Mouse (Mus musculus) liver, embryonic 11.5 days (tissue): Measurements from ENCODE around the gene Olfr13. TPM values are rescaled to one million over a fixed set of nuclear protein-coding genes. Genes with fewer than 3 reads are reported as not detected.
"Not testable (repeated sequence)": the region's sequence is repeated elsewhere in the genome, so short reads cannot be mapped to it uniquely, and the experiment has no call there.

Experiments
- ATAC-seq: fragments of 200-750 bp; cut with Nextera tagmentation; replicated peaks from 2 replicates; pipeline ENCODE4 v1.8.0; 2017; ENCODE audit warnings: moderate number of reproducible peaks, mild to moderate bottlenecking, moderate TSS enrichment, moderate library complexity; ENCODE audit not compliant: low FRiP score
- DNase-seq: peaks from one replicate; pipeline ENCODE4 v3.0.0-alpha.2; 2017; ENCODE audit warnings: low spot score
- H3K27ac ChIP-seq: fragments of 300-500 bp; sonication (generic); 2 replicates; pipeline ENCODE4 v1.5.1; 2014; ENCODE audit warnings: mild to moderate bottlenecking, low read depth, low read length, control low read depth
- H3K27me3 ChIP-seq: fragments of 300-500 bp; sonication (generic); replicated peaks from 2 replicates; pipeline ENCODE4 v1.6.1; 2014; ENCODE audit warnings: low read length, mixed read lengths; ENCODE audit not compliant: control insufficient read depth, insufficient read depth
- H3K36me3 ChIP-seq: fragments of 300-500 bp; sonication (generic); 2 replicates; pipeline ENCODE4 v1.6.1; 2014; ENCODE audit warnings: mild to moderate bottlenecking, low read length, moderate library complexity, mixed read lengths; ENCODE audit not compliant: control insufficient read depth, insufficient read depth
- H3K4me1 ChIP-seq: fragments of 300-500 bp; sonication (generic); replicated peaks from 2 replicates; pipeline ENCODE4 v1.6.1; 2014; ENCODE audit warnings: low read length, mixed read lengths; ENCODE audit not compliant: control insufficient read depth, insufficient read depth
- H3K4me2 ChIP-seq: fragments of 300-500 bp; sonication (generic); 2 replicates; pipeline ENCODE4 v1.6.1; 2014; ENCODE audit warnings: mild to moderate bottlenecking, control low read depth, moderate library complexity
- H3K4me3 ChIP-seq: fragments of 300-500 bp; sonication (generic); 2 replicates; pipeline ENCODE4 v1.5.1; 2014; ENCODE audit warnings: low read depth, low read length, control low read depth
- H3K9ac ChIP-seq: fragments of 300-500 bp; sonication (generic); 2 replicates; pipeline ENCODE4 v1.6.1; 2014; ENCODE audit warnings: low read depth, low read length, control low read depth
- H3K9me3 ChIP-seq: fragments of 300-500 bp; sonication (generic); 2 replicates; pipeline ENCODE4 v1.6.1; 2016; ENCODE audit warnings: low read length, inconsistent platforms, mixed read lengths; ENCODE audit not compliant: control insufficient read depth
- WGBS: fragments of 180-500 bp; shearing (Covaris S2); extraction: QIAGEN DNeasy Blood & Tissue Kit; methylation state at CpG from one replicate; pipeline ENCODE4 v1.1.7; 2014; 5-methylcytosine and 5-hydroxymethylcytosine counted together
- polyA plus RNA-seq: library from polyadenylated mRNA; unstranded; fragments of >200 nt; fragmentation: Nextera tagmentation; extraction: Ambion mirVana; gene quantifications from 2 replicates; pipeline ENCODE4 v1.2.1, GENCODE M21; 2014

Olfr13 gene
- polyA plus RNA-seq, 1 experiment from 2014 or later = not detected

GRCm38 (mm10) chr6:43198094-43198493 is 26.2 kb downstream of the Olfr13 start:
- Histone ChIP-seq H3K9ac (no peak overlapping the region), H3K9me3 (no peaks in the 10 kb centered on the region), H3K4me1 (no peaks in the 10 kb centered on the region), H3K4me3 (no peak overlapping the region), H3K4me2 (no peak overlapping the region), H3K27me3 (no peaks in the 10 kb centered on the region), H3K36me3 (no peaks in the 10 kb centered on the region), H3K27ac (no peak overlapping the region)
- 60% methylated on average over 3 of the region's 3 CpGs for WGBS
- ATAC-seq = no peak
- no peak for DNase-seq

GRCm38 (mm10) chr6:43202786-43203185 is 30.8 kb downstream of the Olfr13 start:
- Histone ChIP-seq H3K9me3 (no peaks in the 10 kb centered on the region), H3K4me2 (no peak overlapping the region), H3K36me3 (no peaks in the 10 kb centered on the region), H3K4me3 (no peak overlapping the region), H3K27me3 (no peaks in the 10 kb centered on the region), H3K9ac (no peak overlapping the region), H3K4me1 (no peaks in the 10 kb centered on the region), H3K27ac (no peak overlapping the region)
- no peak for ATAC-seq
- DNase-seq = no peak

- H3K9me3 ChIP-seq = no peaks in the 10 kb centered on the region
- H3K27ac ChIP-seq = no peak overlapping the region
- no peak overlapping the region for H3K9ac ChIP-seq
- no peaks in the 10 kb centered on the region for H3K4me1 ChIP-seq
- no peaks in the 10 kb centered on the region for H3K36me3 ChIP-seq
- no peak overlapping the region for H3K4me3 ChIP-seq
- DNase-seq (no peak), ATAC-seq (no peak)
- no peaks in the 10 kb centered on the region for H3K27me3 ChIP-seq
- 48% methylated on average over 2 of the region's 2 CpGs for WGBS
- no peak overlapping the region for H3K4me2 ChIP-seq
Measured at GRCm38 (mm10) chr6:43205355-43205754, 33.4 kb downstream of the Olfr13 start.

DNA sequence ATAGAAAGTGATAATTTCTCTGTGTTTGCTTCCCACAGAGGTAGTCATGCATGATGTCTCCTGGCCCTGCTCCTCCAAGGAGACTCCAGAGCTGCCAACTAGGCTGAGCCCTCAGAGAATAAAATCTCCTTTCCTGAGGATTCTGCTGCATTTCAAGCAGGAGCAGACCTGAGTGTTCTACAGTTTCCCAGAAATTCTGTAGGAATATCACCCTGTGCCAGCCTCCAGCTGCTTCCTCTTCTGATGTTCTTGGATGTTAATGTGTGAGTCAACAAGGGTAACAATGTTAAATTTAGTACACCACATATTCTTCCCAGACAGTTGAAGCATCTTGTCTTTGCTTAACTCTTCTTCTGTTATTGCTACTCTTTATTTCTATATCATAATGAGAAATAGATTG is 40.9 kb downstream of the Olfr13 start, which contains the start of gene Olfr434:
Olfr434 (plus strand) TSS at position 149 of the 400 bp plus-strand sequence.
- H3K9me3 ChIP-seq, H3K27me3 ChIP-seq, H3K4me1 ChIP-seq, ATAC-seq, H3K27ac ChIP-seq, H3K36me3 ChIP-seq, H3K9ac ChIP-seq, H3K4me3 ChIP-seq, H3K4me2 ChIP-seq, DNase-seq: not testable (repeated sequence)

Other genes with a start within 250 kb of the Olfr13 start
- not detected in 2 replicates for gene Olfr444, start 223.1 kb upstream of the Olfr13 start, polyA plus RNA-seq
- gene Olfr441, start 65.8 kb upstream of the Olfr13 start, polyA plus RNA-seq = not detected in 2 replicates
- gene Olfr237-ps1, start 25.6 kb upstream of the Olfr13 start, polyA plus RNA-seq = not detected in 2 replicates
- not detected in 2 replicates for gene Olfr437, start 8.9 kb upstream of the Olfr13 start, polyA plus RNA-seq
- gene Olfr435, start 25.0 kb downstream of the Olfr13 start, polyA plus RNA-seq = not detected in 2 replicates
- gene Olfr434, start 40.9 kb downstream of the Olfr13 start, polyA plus RNA-seq = not detected in 2 replicates
- gene Olfr47, start 59.4 kb downstream of the Olfr13 start, polyA plus RNA-seq = not detected in 2 replicates
- gene Arhgef5, start 93.4 kb downstream of the Olfr13 start, polyA plus RNA-seq = 3.1 and 3.8 TPM in 2 replicates
- not detected in 2 replicates for gene Nobox, start 137.4 kb downstream of the Olfr13 start, polyA plus RNA-seq